Mouse (Mus musculus) lung, postnatal 0 days (tissue): ENCODE results near the gene Tepp. TPM values are rescaled to one million over a fixed set of nuclear protein-coding genes. Genes with fewer than 3 reads are reported as not detected.

ENCODE experiments used
- ATAC-seq: fragments of 200-750 bp; cut with Nextera tagmentation; 2 replicates; pipeline ENCODE4 v1.8.0; 2017; ENCODE audit warnings: moderate library complexity
- DNase-seq: peaks from one replicate; pipeline ENCODE4 v3.0.0-alpha.2; 2016; ENCODE audit warnings: low spot score
- H3K27ac ChIP-seq: fragments of 300-500 bp; sonication (generic); 2 replicates; pipeline ENCODE4 v1.5.1; 2014; ENCODE audit warnings: antibody characterized with exemption, mild to moderate bottlenecking, low read length, mixed read lengths
- H3K27me3 ChIP-seq: fragments of 300-500 bp; sonication (generic); replicated peaks from 2 replicates; pipeline ENCODE4 v1.6.1; 2014; ENCODE audit warnings: low read length, mixed read lengths; ENCODE audit not compliant: insufficient read depth
- H3K36me3 ChIP-seq: fragments of 300-500 bp; sonication (generic); 2 replicates; pipeline ENCODE4 v1.6.1; 2014; ENCODE audit warnings: low read length, mixed read lengths; ENCODE audit not compliant: insufficient read depth
- H3K4me1 ChIP-seq: fragments of 300-500 bp; sonication (generic); 2 replicates; pipeline ENCODE4 v1.6.1; 2014; ENCODE audit warnings: antibody characterized with exemption, low read depth, low read length, mixed read lengths; ENCODE audit not compliant: insufficient read depth
- H3K4me2 ChIP-seq: fragments of 300-500 bp; sonication (generic); replicated peaks from 2 replicates; pipeline ENCODE4 v1.6.1; 2014; ENCODE audit warnings: low read depth, mild to moderate bottlenecking, low read length, moderate library complexity, mixed read lengths
- H3K4me3 ChIP-seq: fragments of 300-500 bp; sonication (generic); 2 replicates; pipeline ENCODE4 v1.5.1; 2014; ENCODE audit warnings: low read depth, low read length
- H3K9ac ChIP-seq: fragments of 300-500 bp; sonication (generic); replicated peaks from 2 replicates; pipeline ENCODE4 v1.6.1; 2014; ENCODE audit warnings: low read depth, mild to moderate bottlenecking
- H3K9me3 ChIP-seq: fragments of 300-500 bp; sonication (generic); 2 replicates; pipeline ENCODE4 v1.6.1; 2016; ENCODE audit warnings: low read length, mixed read lengths
- CTCF ChIP-seq: IDR thresholded peaks from 2 replicates; pipeline ENCODE4 v1.5.1; 2016; ENCODE audit warnings: antibody characterized with exemption, mild to moderate bottlenecking
- EP300 ChIP-seq: IDR thresholded peaks from 2 replicates; pipeline ENCODE4 v1.6.1; 2016; ENCODE audit warnings: antibody characterized with exemption, mild to moderate bottlenecking, control low read depth
- WGBS: fragments of 180-500 bp; shearing (Covaris S2); extraction: QIAGEN DNeasy Blood & Tissue Kit; methylation state at CpG from one replicate; pipeline ENCODE4 v1.1.7; 2014; 5-methylcytosine and 5-hydroxymethylcytosine counted together
- polyA plus RNA-seq: library from polyadenylated mRNA; unstranded; fragments of >200 nt; fragmentation: Nextera tagmentation; extraction: Ambion mirVana; gene quantifications from 2 replicates; pipeline ENCODE4 v1.2.1, GENCODE M21; 2015

Tepp gene
- 1.3 and 2.1 TPM in 2 replicates for polyA plus RNA-seq

GRCm38 (mm10) chr8:95310342-95310970, at the start of gene Tepp:
Tepp (plus strand) TSS chr8:95310566.
- Histone ChIP-seq H3K27ac (no peak within 1 kb of the TSS), H3K4me3 (no peak within 1 kb of the TSS), H3K27me3 (no peaks in the 10 kb centered on the region), H3K9ac (no peak within 1 kb of the TSS), H3K36me3 (no peaks in the 10 kb centered on the region), H3K4me2 (no peak within 1 kb of the TSS), H3K9me3 (no peaks in the 10 kb centered on the region), H3K4me1 (no peaks in the 10 kb centered on the region)
- ATAC-seq (no peak), DNase-seq (no peak)
- TF ChIP-seq CTCF (no peak), EP300 (no peak)
- WGBS = 37% methylated on average over 6 of the region's 6 CpGs

GRCm38 (mm10) chr8:95262181-95262580, 48.2 kb upstream of the Tepp start:
- no peaks in the 10 kb centered on the region for H3K36me3 ChIP-seq
- H3K9me3 ChIP-seq = no peaks in the 10 kb centered on the region
- ATAC-seq (no peak), DNase-seq (no peak)
- no peaks in the 10 kb centered on the region for H3K4me1 ChIP-seq
- H3K4me2 ChIP-seq = no peak overlapping the region
- H3K9ac ChIP-seq = no peak overlapping the region
- no peak overlapping the region for H3K4me3 ChIP-seq
- H3K27ac ChIP-seq = no peak overlapping the region
- TF ChIP-seq EP300 (no peak), CTCF (no peak)
- 82% methylated on average over 2 of the region's 2 CpGs for WGBS
- no peaks in the 10 kb centered on the region for H3K27me3 ChIP-seq

- Histone ChIP-seq H3K4me1 (no peaks in the 10 kb centered on the region), H3K9me3 (no peaks in the 10 kb centered on the region), H3K27ac (no peak overlapping the region), H3K36me3 (no peaks in the 10 kb centered on the region), H3K4me3 (no peak overlapping the region), H3K27me3 (no peaks in the 10 kb centered on the region), H3K4me2 (no peak overlapping the region), H3K9ac (no peak overlapping the region)
- DNase-seq = no peak
- no peak for TF ChIP-seq CTCF
- TF ChIP-seq EP300 = no peak
- WGBS = 61% methylated on average over 12 of the region's 12 CpGs
- no peak for ATAC-seq
Measured at GRCm38 (mm10) chr8:95270501-95270900, 39.9 kb upstream of the Tepp start.

DNA sequence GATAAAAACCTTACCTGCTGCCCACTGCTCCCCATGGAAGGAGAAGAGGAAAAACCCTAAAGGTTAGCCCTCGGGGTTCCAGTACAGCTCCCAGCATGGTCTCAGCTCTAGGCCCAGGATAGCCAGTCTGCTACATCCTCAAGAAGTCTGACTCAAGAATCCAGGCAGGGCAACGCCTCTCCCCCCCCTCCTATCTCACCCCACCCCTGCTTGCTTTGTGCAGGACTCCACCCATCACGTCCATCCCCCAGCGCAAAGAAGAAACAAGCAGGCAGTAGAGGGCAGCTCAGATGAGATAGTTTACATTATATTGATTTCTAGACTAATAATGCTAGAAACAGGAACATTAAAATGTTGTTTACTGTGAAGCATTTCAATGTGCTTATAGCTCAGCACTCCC, 38.5 kb upstream of the Tepp start:
- 20% methylated on average over 4 of the region's 4 CpGs for WGBS
- H3K4me3 ChIP-seq = no peak overlapping the region
- no peaks in the 10 kb centered on the region for H3K9me3 ChIP-seq
- no peak for TF ChIP-seq CTCF
- no peak for TF ChIP-seq EP300
- H3K36me3 ChIP-seq = no peaks in the 10 kb centered on the region
- no peak overlapping the region for H3K27ac ChIP-seq
- H3K27me3 ChIP-seq = no peaks in the 10 kb centered on the region
- DNase-seq = peak; percentile 47
- H3K4me2 ChIP-seq = no peak overlapping the region
- peak; percentile 78 for ATAC-seq
- H3K9ac ChIP-seq = no peak overlapping the region
- no peaks in the 10 kb centered on the region for H3K4me1 ChIP-seq

GRCm38 (mm10) chr8:95272871-95273270, 37.5 kb upstream of the Tepp start:
- DNase-seq (peak; percentile 48), ATAC-seq (peak; percentile 76)
- Histone ChIP-seq H3K27me3 (no peaks in the 10 kb centered on the region), H3K9ac (no peak overlapping the region), H3K27ac (no peak overlapping the region), H3K4me3 (no peak overlapping the region), H3K36me3 (no peaks in the 10 kb centered on the region), H3K9me3 (no peaks in the 10 kb centered on the region), H3K4me2 (no peak overlapping the region), H3K4me1 (no peaks in the 10 kb centered on the region)
- WGBS = 18% methylated on average over 2 of the region's 2 CpGs
- TF ChIP-seq EP300 (no peak), CTCF (no peak)

DNA sequence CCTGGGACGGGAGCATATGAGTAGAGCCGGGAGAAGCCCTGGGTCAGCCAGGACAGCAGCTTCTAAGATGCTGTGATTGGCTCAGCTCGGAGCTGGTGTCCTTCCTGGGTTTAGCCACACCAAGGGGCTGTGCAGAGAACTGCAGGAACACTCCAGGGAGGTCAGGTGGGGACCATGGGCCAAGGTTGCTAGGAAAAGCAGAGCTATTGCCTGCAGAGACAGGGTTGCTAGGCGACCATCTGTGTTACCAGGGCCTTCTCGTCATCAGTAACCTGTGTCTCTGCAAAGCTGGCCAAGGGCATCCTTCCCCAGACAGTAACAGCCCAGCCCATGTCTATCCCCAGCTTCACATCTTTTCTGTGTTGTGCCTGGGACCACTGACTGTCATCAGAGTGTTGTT, 28.9 kb upstream of the Tepp start:
- Histone ChIP-seq H3K9me3 (no peaks in the 10 kb centered on the region), H3K9ac (no peak overlapping the region), H3K4me2 (no peak overlapping the region), H3K4me3 (no peak overlapping the region), H3K4me1 (no peaks in the 10 kb centered on the region), H3K36me3 (no peaks in the 10 kb centered on the region), H3K27ac (no peak overlapping the region), H3K27me3 (no peaks in the 10 kb centered on the region)
- ATAC-seq (no peak), DNase-seq (no peak)
- WGBS = 53% methylated on average over 5 of the region's 5 CpGs
- TF ChIP-seq CTCF = no peak
- no peak for TF ChIP-seq EP300
